Mouse (Mus musculus): ENCODE measurements around the gene Troap.

Troap gene

DNA sequence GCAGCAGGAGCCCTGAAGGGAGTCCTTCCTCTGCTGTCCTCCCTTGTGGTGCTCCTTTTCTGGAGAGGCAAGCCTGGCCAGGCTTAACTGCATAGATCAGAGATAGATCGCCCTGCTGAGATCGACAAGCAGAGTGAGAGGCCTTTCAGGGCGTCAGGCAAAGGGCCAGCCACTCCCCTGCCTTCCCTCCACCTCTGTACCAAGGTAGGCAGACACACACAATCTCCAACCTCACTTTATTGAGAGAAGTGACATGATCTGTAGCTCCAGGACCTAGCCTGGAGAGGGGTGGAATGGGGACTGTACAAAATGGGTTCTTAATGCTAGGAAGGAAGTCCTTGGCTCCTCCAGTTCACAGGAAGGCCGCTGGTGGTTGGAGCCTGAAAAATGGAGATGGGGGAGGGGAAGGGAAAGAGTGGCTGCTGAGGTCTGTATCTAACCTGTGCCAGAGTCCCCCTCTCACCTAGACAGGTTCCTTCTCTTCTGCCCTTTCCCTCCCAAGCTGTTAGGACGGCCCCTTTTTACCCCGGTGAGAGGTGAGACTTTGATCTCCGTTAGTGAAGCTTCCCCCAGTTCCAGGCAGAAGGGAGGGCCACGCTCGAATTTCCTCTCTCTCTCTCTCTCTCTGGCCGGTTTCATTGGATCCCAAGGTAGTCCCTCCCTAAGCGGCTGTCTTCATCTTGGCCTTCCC is 9.6 kb downstream of the Troap start:
- DNase-seq (ENCODE audit: inconsistent age in 2 of 2, low spot score in 1 of 2): no peak

- DNase-seq (ENCODE audit: inconsistent age in 2 of 2, low spot score in 1 of 2): no peak
These were observed 10.2 kb downstream of the Troap start for GRCm38 (mm10) chr15:99084618-99085017.

DNA sequence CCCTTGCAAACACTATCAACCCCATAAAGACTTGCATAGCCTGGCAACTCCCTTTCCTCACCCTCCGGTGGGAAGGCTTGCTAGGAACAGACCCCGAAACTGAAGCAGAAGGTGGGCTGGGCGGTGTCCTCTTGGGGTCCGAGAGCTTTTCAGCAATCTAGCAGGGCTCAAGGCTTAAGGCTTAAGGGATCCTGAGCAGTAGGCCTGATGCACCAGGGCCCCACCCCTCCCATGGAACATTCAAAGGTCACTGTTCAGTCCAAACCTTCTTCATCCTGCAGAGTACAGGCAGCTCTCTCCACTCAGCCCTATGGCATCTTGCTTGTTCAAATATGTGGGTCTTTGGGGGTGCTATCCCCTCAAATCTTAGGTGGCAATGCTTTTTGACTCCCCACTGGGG is 11.6 kb downstream of the Troap start:
- DNase-seq (ENCODE audit: inconsistent age in 2 of 2, low spot score in 1 of 2): no peak

- DNase-seq (ENCODE audit: inconsistent age in 2 of 2, low spot score in 1 of 2): peak in 1 of 2 experiments; percentile 49
These were observed 13.1 kb downstream of the Troap start, which contains the start of gene C1ql4 for GRCm38 (mm10) chr15:99087253-99088075. TSS of gene C1ql4 (minus strand) at chr15:99087817.

- peak; percentile 78 to 91 for DNase-seq (ENCODE audit: inconsistent age in 2 of 2, low spot score in 1 of 2)
These were observed 13.9 kb downstream of the Troap start for GRCm38 (mm10) chr15:99088292-99088691.

GRCm38 (mm10) chr15:99089069-99089468 is 14.7 kb downstream of the Troap start:
- DNase-seq (ENCODE audit: inconsistent age in 2 of 2, low spot score in 1 of 2): no peak

- no peak for DNase-seq (ENCODE audit: inconsistent age in 2 of 2, low spot score in 1 of 2)
These were observed 18.5 kb downstream of the Troap start, which contains the start of gene Dnajc22 for GRCm38 (mm10) chr15:99092870-99093269. TSS of gene Dnajc22 (plus strand) at chr15:99093170.

DNA sequence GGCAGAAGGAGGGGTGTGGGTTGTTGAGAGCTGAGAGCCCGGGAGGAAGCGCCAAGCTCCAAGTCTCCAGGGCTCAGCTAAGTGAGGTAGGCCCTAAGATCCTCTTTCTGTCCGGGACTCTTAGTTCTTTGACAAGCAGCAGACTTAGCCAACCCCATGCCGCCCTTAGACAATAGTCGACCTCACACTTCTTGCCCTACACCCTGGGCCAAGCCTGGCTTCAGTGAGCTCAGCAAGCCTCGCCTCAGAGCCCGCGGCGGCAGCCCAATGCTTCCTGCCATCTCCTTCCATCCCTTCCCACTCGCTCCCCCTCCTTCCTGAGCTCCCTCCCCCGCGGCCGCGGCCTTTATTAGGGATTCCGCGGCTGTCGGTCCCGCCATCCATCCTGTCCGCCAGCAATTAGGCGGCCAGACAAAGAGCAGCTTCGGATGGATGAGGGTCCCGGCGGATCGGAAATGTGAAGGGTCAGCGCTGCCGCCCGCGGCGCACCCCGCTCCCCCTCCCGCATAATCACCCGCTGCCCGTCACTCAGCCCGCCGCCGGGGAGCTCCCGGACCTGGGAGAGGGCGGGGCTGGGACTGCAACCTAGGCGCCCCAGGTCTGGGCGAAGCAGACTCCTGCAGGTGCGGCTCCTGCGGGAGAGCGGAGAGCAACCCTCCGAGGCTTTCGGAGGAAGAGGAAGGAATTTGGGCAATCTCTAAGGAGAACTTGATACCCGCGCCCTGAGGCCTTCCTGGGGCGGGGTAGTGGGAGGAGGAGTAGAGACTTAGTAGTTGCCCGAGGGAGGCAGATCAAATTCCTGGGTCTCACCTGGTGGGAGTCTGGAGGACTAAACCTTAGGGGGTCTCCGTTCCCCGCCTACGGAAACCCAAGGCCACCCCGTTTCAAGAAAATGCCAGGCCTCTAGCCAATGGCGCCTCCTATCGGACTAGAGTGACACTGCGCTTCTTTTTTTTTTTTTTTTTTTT is 19.2 kb downstream of the Troap start:
- DNase-seq (ENCODE audit: inconsistent age in 2 of 2, low spot score in 1 of 2): peak in 1 of 2 experiments; percentile 53

DNA sequence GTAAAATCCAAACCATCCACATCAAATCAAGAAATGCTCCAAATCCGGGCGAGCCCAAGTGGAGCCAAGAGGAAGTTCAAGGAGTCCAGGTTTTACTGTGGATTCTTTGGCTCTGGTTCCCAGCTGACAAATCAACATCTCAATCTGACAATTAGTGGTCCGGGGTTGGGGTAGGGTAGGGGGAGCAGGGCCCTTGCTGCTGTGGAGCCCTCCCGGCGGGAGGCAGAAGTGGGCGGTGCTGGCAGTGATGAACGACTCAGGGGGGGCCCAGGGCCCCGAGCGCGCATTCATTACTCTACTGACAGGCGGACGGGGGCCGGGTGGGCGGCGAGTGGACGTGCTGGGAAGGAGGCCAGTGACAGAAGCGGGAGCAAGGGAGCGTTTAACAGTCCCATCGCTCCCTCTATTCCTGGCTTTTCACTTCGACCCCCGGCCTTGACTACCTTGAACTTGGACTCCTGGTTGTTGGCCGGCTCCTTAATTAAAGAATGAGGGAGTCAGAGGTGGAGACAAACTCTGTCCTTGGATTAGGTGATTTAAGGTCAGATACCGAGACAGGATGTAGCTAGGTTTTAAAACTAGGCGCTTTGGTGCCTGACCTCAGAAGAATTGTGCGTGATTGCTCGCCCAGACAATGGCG is 20.4 kb downstream of the Troap start:
- DNase-seq (ENCODE audit: inconsistent age in 2 of 2, low spot score in 1 of 2): no peak

DNA sequence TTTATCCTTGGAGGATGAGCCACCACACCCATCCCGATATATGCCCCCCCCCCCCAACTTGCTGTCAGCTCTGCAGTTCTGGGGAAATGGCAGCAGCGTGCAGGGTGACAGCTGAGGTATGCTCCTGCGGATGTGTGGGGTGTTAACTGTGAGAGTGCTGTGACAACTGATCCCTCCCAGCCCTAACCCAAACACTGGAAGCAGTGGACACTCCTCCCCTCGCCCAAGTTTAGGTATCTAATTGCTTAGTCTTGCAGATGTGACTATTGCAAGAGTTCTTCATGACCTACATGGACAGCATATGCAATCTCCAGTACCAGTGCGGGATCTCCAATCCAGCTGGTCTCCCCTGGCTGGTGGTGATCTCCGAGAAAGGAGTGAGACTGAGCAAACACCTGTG is 21.0 kb downstream of the Troap start:
- DNase-seq (ENCODE audit: inconsistent age in 2 of 2, low spot score in 1 of 2): no peak

DNA sequence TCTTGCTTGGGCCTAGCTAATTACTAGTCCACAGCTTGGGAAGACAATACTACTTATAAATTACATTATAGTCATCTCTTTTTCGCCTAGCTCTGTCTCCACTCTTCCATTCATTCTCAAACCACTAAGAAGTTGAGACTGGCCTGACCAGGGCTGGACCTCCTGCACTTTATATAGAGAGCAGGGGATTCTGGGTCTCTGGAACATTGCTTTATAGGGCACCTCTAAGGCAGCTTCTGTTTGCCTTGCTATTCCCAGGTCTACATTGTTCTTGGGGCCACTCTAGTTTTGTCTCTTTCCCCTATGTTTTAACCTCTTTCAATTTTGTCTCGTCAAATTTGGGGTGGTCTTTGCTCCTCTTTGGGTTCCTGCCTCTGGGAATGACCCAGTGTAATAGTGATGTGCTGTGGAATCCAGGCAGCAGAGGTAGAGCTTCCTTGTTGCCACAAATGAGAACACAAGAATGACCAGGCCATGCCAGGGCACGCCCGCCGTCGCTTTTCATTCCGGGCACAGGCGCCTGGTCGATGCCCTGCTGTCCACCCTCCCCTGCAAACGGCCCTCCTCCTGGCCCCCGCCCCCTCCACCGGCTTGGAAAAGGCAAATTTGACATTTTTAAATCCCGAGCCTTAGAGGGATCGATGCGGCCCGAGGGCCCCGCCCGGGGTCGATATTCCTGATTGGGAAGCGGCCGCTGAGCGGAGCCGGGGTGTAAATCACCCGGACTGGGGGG is 21.9 kb downstream of the Troap start:
- no peak for DNase-seq (ENCODE audit: inconsistent age in 2 of 2, low spot score in 1 of 2)

DNA sequence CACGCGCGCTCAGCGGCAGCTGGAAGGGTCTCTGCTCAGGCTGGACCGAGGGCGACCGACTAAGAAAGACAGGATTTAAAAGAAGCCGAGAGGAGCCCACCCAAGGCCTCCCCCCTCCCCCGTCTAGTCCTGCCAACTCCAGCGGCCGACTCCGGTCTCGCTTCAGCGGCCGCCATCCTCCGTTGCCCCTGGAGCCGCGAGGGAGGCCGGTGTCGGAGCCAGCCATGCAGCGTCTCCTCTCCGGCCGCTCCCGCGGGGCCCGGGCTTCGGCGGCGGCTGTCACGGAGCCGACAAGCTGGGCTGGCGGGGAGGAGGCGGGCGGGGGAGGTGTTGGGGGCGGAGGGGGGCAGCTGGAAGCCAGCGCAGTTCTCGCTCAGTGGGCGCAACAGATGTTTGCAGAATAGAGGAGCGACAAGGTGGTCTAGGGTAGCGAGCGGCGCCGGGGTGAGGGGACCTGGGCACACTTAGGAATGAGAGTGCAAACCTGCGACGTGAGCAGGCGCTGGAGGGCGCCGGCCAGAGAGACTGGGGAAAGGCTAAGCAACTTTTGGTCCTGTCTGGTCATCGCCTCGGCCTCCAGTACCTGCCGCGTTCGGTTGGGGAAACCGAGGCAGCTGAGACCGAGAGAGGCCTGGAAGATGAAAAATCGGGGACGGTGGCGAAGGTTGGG is 22.6 kb downstream of the Troap start:
- DNase-seq (ENCODE audit: inconsistent age in 2 of 2, low spot score in 1 of 2): peak in 1 of 2 experiments; percentile 56

DNA sequence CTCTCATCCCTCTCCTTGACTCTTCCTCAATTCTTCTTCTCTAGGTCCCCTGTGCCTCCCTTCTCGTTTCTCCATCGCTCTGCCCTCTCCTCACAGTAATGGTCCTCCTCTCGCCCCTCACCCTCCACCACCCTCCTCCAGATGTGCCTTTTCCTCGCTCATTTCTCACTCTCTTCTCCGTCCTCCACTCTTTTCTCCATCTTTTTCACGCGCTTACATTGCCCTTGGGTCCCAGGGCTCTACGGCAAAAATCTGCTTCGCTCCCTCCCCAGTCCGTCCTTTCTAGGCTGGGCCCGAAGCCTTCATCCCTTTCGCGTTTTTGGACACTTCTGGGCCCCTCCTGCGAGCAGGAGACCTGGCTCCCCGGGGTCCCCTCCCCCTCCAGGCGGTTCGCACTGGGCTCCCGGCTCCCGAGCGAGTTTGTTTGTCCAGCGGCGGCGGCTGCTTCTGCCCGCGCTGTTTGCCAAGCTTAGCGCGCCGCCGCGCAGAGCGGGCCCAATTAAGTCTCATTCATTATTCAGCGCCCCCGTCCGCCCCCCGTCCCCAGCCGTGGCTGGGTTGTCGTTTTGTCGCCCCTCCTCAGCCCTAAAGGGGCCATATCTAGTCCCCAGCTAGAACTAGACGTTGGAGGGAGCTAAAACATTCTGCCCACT is 23.6 kb downstream of the Troap start:
- DNase-seq (ENCODE audit: inconsistent age in 2 of 2, low spot score in 1 of 2): peak in 1 of 2 experiments; percentile 52

- DNase-seq (ENCODE audit: inconsistent age in 2 of 2, low spot score in 1 of 2): peak in 1 of 2 experiments; percentile 44
These were observed 24.1 kb downstream of the Troap start for GRCm38 (mm10) chr15:99098493-99098861.

DNA sequence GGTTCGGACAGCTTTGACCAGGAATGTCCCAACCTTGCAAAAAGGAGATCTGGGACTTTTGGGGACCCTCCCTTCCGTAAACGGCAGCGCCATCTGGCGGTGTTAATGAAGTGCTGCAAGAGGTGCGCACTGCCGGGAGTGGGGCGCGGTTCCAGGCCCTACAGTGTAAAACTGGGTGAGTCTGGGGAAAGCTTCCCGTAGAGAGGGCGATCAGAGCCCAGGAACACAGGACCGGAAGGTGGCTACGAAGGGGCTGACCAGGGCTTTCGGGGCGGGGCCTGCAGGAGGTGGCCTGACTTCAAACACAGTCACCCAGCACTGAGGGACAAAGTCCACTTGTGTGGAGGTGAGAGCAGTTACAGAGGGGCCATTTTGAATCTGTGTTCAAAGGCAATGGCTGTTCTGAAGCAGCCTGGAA is 24.8 kb downstream of the Troap start:
- peak in 1 of 2 experiments; percentile 80 for DNase-seq (ENCODE audit: inconsistent age in 2 of 2, low spot score in 1 of 2)

DNA sequence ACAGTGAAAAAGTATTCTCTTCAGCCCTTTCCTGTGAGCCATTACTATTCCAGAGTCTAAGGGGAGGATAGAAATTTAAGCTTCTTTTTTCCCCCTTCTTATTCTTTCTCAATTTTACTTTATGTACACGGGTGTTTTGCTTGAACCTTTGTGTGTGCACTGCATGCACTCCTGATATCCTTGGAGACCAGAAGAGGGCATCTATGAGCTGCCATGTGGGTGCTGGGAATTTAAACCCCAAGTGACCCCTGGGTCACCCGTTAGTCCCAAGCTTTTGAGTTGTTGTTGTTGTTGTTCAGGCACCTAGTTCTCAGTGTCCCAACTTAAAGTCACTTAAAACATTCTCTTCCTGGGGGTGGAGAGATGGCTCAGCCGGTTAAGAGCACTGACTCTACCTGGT is 25.6 kb downstream of the Troap start:
- DNase-seq (ENCODE audit: inconsistent age in 2 of 2, low spot score in 1 of 2): no peak

DNA sequence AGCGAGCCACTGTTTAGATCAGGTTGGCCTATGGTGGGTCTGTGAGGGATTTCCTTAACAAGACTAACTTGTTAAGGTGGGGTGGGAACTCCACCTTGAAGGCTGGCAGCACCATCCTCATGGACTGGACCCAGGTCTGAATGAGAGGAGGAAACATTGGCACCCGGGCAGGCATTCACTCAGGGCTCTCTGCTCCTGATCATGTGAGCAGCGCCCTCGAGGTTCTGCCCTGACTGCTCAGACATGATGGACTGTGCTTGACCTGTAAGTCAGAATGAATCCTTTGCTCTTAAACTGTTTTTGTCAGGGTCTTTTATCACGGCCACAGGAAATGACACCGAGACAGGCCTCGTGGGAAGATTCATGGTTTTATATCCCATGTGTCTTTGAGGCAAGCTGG is 30.9 kb downstream of the Troap start:
- DNase-seq (ENCODE audit: inconsistent age in 2 of 2, low spot score in 1 of 2): no peak

- no peak for DNase-seq (ENCODE audit: inconsistent age in 2 of 2, low spot score in 1 of 2)
These were observed 33.5 kb downstream of the Troap start for GRCm38 (mm10) chr15:99107866-99108265.

DNA sequence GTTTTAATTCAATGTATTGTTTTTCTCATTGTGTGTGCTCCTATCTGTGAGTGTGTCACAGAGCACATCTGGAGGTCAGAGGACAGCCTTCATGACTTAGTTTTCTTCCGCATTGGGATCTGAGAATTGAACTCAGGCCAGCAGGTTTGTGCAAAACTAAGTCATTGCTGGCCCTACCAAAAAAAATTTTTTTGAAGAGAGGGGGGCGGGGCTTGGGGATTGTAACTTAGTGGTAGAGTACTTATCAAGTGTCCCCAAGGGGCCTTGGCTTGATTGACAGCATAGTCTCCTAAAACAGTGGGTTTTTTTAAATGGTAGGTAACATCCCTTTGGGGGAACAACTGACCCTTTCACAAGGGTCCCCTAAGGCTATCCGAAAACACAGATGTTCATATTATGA is 36.8 kb downstream of the Troap start:
- no peak for DNase-seq (ENCODE audit: inconsistent age in 2 of 2, low spot score in 1 of 2)
